Mouse (Mus musculus): Measurements from ENCODE around the gene Mgst3.
A peak's percentile ranks its signal among the peaks of the same experiment; 100 is the strongest.
"Not testable (repeated sequence)": the region's sequence is repeated elsewhere in the genome, so short reads cannot be mapped to it uniquely, and the experiment has no call there.

The Mgst3 gene

DNA sequence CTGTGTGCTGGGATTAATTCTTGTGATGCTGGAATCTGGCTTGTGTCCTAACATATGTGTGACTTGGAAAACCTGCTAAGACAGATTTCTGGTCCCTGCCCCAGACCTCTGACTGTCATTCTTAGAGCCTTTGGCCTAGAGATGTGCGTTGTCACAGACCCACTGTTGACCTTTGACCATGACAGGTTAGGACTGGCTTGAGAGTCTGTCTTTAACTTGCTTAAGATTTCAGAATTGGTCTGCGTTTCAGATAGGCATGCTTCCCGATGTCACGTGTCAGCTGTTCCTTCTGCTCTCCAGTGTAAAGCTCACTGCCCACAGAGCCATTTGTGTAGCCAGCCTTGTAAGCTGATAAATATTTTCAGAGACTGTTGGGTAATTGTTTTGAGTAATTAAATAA is 30.8 kb downstream of the Mgst3 start:
- DNase-seq (ENCODE audit: low read depth, low spot score), result no peak

GRCm38 (mm10) chr1:167360268-167360667 is 33.4 kb downstream of the Mgst3 start:
- no peak for DNase-seq (ENCODE audit: low read depth, low spot score)

DNA sequence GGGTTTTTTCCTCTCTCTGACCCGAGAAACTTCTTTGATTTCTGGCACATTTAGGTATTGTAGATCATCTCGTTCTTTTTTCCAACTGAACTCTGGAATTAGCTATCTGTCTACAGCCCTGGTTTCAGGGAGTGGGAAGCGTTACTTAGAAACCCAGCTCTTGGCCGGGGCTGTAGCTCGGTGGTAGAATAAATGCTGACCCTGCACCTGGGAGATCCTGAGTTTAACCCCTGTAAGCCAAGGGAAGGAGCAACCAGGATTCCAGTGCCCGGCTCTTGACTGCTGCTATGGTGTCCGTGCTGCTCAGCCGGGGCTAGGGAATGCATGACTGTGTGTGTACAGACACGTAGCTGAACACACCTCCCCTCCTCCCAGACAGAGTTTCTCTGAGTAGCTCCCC is 34.9 kb downstream of the Mgst3 start:
- DNase-seq (ENCODE audit: low read depth, low spot score), result no peak

- DNase-seq (ENCODE audit: low read depth, low spot score), result no peak
Measured at GRCm38 (mm10) chr1:167357387-167357786, 36.3 kb downstream of the Mgst3 start.

GRCm38 (mm10) chr1:167352403-167352802 is 41.2 kb downstream of the Mgst3 start:
- no peak for DNase-seq (ENCODE audit: low read depth, low spot score)

DNA sequence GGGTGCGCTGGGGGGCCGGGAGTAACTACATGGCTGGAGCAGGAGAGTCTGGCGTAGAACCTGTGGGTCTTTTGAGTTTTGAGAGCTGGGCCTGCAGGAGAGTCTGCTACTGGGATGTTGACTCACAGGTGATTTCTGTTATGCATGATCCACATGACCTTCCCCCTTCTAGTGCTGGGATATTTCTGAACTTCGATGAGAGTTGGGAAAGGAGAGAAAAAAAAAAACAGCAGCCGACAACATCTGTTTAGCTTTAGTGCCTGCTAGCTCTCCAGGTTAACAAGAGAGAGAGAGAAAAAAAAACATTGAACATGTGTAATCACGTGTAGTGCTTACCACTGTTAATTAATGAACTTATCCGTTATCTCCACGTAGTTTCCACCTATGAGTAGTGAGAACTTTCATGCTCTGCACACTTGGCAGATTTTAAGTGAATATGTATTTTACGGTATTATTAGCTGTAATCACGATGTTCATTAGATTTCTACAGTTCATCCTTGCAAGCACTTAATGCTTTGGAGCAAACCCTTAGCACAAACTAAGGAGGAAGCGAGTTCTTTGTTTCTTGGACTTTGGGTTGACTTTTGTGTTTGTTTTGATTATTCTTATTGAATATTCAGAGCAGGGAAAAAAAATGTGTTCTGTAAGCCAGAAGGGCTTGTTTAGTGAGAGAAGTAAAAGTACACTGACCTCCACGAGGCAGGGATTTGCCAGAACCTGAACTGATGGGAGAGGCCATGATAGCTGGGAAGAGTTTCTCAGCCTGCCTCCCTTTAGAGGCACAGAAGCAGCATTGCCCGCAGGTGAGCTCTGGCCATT is 42.8 kb downstream of the Mgst3 start:
- no peak for DNase-seq (ENCODE audit: low read depth, low spot score)

- peak; percentile 75 for DNase-seq (ENCODE audit: low read depth, low spot score)
Measured at GRCm38 (mm10) chr1:167349815-167350596, 43.6 kb downstream of the Mgst3 start, which contains the start of gene Aldh9a1. TSS of gene Aldh9a1 (plus strand) at chr1:167349991.

- DNase-seq (ENCODE audit: low read depth, low spot score), result not testable (repeated sequence)
Measured at GRCm38 (mm10) chr1:167349206-167349605, 44.4 kb downstream of the Mgst3 start.

DNA sequence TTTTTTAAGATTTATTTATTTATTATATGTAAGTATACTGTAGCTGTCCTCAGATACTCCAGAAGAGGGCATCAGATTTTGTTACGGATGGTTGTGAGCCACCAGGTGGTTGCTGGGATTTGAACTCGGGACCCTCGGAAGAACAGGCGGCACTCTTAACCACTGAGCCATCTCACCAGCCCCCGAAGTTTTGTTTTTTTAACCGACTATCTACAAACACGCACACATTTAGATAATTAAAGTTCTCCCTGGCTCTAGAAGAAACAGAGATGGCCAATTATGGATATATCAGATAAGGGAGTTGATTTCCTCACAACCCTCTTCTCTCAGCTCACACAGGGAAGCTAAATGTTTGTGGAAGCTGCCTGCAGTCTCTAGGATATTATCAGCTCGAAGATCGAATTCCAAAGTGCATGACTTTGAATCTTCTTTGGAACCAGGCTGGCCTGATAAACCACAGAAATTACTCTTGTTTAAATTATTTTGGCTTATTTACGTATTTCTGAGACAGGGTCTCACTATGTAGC is 47.6 kb downstream of the Mgst3 start:
- not testable (repeated sequence) for DNase-seq (ENCODE audit: low read depth, low spot score)

- no peak for DNase-seq (ENCODE audit: low read depth, low spot score)
Measured at GRCm38 (mm10) chr1:167342831-167343230, 50.8 kb downstream of the Mgst3 start.

DNA sequence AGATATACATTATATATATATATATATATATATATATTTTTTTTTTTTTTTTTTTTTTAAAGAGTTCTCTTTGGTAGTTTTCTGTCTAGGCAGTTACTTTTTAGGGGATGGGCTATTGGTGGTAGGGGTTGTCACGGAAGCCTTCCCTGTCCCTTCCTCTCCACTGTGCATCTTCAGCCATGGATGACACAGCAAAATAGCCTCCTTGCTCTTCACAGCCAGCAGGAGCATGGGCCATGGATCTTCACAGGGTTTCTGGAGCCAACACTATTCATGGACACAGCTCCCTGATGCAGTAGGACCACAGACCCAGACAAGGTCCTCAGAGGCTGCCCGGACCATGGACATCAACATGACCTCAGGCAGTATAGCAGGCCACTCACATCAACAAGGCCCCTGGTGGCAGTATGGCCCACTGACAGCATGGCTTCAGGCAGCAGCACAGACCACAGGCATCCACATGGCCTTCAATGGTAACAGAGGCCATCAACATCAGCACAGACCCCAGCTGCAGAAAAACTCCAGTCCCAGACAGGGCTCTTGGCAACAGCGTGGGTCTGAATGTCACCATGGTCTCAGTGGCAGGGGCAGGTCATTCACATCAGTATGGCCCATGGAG is 52.6 kb downstream of the Mgst3 start:
- DNase-seq (ENCODE audit: low read depth, low spot score), result no peak

DNA sequence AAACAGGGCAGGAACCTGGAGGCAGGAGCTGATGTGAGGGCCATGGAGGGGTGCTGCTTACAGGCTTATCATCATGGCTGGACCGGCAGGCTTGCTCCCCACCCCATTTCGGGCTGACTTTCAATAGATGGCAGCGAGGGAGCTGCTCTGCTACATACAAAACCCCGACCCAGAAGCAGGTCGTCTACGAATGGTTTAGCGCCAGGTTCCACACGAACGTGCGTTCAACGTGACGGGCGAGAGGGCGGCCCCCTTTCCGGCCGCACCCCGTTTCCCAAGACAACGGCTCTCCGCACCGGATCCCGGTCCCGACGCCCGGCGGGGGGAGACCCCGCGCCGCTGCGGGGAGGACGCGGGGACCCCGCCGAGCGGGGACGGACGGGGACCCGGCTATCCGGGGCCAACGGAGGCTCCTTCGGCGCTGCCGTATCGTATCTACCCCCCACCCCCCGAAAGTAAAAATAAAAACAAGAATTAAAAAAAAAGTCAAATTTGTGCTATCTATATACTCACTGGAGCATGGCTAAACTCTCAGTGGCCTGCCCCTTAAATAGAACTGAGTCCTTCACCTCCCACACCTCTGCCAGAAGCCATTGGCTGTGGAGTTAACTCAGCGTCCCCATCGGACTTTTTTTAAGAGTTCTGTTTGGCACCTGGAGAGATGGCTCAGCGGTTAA is 53.4 kb downstream of the Mgst3 start:
- no peak for DNase-seq (ENCODE audit: low read depth, low spot score)

DNA sequence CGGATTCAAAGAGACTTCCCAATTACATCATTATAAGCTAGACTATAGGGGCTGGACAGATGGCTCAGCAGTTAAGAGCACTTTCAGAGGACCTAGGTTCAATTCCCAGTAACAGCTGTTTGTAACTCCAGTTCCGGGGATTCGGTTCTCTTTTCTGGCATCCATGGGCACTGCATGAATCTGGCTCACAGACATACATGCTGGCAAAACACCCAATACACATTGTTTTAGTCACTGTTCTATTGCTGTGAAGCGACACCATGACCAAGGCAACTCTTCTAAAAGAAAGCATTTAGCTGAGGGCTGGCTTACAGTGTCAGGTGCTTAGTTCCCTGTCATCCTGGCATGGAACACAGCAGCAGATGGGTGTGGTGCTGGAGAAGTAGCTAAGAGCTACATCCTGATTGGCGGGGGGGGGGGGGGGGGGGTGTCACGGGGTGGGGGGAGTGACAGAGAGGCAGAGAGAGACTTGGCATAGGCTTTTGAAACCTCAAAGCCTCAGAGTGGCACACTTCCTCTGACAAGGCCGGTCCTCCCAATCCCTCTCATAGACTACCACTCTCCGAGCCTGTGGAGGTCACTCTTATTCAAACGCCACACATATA is 54.4 kb downstream of the Mgst3 start:
- DNase-seq (ENCODE audit: low read depth, low spot score), result no peak

DNA sequence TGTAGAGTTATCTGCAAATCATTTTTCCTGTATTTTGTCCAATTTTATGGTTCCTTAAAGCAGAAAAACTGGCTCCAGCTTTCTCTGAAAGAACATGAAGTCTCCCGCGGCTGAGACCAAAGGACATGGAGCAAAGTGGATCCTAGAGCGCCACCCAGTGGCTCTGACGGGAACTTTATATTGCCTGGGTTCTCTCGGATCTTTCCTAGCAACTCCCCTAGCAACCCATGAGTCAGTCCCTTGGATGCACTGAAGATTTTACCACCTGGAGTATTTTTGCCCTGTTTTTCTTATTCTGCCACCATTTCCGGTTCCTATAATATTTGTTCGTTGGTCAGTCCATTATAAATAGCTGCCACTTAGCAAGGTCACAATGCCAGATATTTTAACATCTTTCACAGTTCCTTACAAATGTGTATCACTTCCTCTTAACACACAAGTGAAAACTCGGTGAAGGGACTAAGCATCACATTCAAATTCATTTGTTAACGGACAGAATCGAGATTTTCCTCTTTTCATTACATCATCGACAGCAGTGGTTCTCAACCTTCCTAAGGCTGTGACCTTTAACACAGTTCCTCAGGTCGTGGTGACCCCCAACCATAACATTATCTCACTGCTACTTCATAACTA is 56.1 kb downstream of the Mgst3 start:
- peak; percentile 58 for DNase-seq (ENCODE audit: low read depth, low spot score)

DNA sequence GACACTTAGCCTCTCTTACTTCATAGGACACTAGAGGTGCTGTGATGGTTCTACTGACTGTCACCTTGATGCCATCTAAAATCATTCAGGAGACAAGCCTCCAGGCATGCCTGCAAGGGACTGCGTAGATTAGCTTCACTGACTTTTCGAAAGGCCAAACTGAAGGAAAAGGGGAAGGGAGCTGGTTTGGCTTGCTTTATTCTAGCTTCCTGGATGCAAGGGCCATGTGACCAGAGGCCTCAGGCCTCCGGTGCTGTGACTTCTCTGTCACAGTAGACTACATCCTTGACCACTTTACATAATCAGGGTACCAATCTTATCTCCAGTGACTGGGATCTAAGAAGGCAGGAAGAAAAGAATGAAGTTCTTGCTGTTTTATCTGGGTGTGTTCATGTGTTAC is 57.2 kb downstream of the Mgst3 start:
- DNase-seq (ENCODE audit: low read depth, low spot score), result no peak

- no peak for DNase-seq (ENCODE audit: low read depth, low spot score)
Measured at GRCm38 (mm10) chr1:167331106-167331505, 62.5 kb downstream of the Mgst3 start.

GRCm38 (mm10) chr1:167328776-167329175 is 64.9 kb downstream of the Mgst3 start:
- no peak for DNase-seq (ENCODE audit: low read depth, low spot score)
